Mouse (Mus musculus): ENCODE results near the gene Phf8. TPM values are rescaled to one million over a fixed set of nuclear protein-coding genes. Genes with fewer than 3 reads are reported as not detected.
"Not testable (repeated sequence)": the region's sequence is repeated elsewhere in the genome, so short reads cannot be mapped to it uniquely, and the experiment has no call there.

Gene Phf8
- 15.9 and 16.1 TPM in 2 replicates for polyA plus RNA-seq (2015; fragmentation: Nextera tagmentation; extraction: Ambion mirVana)

- Histone ChIP-seq H3K9me3 (no peaks in the 10 kb centered on the region), H3K36me3 (no peaks in the 10 kb centered on the region), H3K9ac (peak within 1 kb of the TSS; percentile 65), H3K4me3 (peak within 1 kb of the TSS; percentile 62), H3K27ac (replicated peaks) (peak within 1 kb of the TSS; percentile 99), H3K27me3 (no peaks in the 10 kb centered on the region), H3K4me1 (replicated peaks) (0 out of 2 replicates have a peak, but pooled peaks cover 2% of the 10 kb centered on the region), H3K4me2 (peak within 1 kb of the TSS; percentile 68)
- peak; percentile 97 for ATAC-seq (ENCODE audit: low FRiP score, low read depth)
- 26% methylated on average over 62 of the region's 68 CpGs for WGBS
Measured at GRCm38 (mm10) chrX:151520458-151521322, at the start of gene Phf8. Gene Phf8, plus strand, starts transcription at chrX:151520672.

DNA sequence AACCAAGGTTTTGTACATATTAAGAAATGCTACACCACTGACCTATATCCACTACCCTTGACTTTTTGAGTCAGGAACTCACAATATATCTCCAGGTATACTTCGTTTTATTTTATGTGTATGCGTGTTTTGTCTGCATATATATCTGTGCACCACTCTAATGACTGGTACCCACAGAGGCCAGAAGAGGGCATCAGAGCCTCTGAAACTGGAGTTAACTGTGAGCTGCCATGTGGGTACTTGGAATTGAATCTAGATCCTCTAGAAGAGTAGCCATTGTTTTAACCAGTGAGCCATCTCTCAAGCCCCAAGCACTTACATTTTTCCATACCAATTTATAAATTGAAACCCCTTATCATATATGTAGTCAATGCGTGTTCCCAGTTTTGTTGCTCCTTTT, 32.3 kb upstream of the Phf8 start:
- H3K36me3 ChIP-seq = no peaks in the 10 kb centered on the region
- H3K4me1 ChIP-seq (replicated peaks) = no peaks in the 10 kb centered on the region
- H3K9me3 ChIP-seq = no peaks in the 10 kb centered on the region
- no peaks in the 10 kb centered on the region for H3K27me3 ChIP-seq
- H3K9ac ChIP-seq = no peak overlapping the region
- no peak overlapping the region for H3K4me3 ChIP-seq
- no peak for ATAC-seq (ENCODE audit: low FRiP score, low read depth)
- H3K4me2 ChIP-seq = no peak overlapping the region
- 84% methylated on average over 3 of the region's 3 CpGs for WGBS
- H3K27ac ChIP-seq (replicated peaks) = no peak overlapping the region

DNA sequence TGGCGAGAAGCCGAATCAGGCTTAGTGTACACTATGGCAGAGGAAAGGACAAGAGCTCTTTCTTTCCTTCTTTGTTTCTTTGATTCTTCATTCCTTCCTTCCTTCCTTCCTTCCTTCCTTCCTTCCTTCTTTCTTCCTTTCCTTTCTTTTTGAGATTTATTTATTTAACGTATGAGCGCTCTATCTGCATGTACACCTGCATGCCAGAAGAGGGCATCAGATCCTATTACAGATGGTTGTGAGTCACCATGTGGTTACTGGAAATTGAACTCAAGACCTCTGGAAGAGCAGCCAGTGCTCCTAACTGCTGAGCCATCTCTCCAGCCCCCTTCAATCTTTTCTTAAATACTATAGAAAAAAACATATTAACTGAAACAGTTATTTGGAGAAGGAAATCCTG, 27.2 kb upstream of the Phf8 start:
- 88% methylated on average over 4 of the region's 4 CpGs for WGBS
- not testable (repeated sequence) for H3K4me1 ChIP-seq (replicated peaks); H3K36me3 ChIP-seq; ATAC-seq (ENCODE audit: low FRiP score, low read depth); H3K9ac ChIP-seq; H3K27me3 ChIP-seq; H3K4me3 ChIP-seq; H3K27ac ChIP-seq (replicated peaks); H3K9me3 ChIP-seq; H3K4me2 ChIP-seq

- Histone ChIP-seq H3K27ac (replicated peaks) (no peak overlapping the region), H3K36me3 (no peaks in the 10 kb centered on the region), H3K9me3 (no peaks in the 10 kb centered on the region), H3K27me3 (no peaks in the 10 kb centered on the region), H3K4me3 (no peak overlapping the region), H3K4me1 (replicated peaks) (no peaks in the 10 kb centered on the region), H3K4me2 (no peak overlapping the region), H3K9ac (no peak overlapping the region)
- no peak for ATAC-seq (ENCODE audit: low FRiP score, low read depth)
- WGBS = 86% methylated on average over 1 of the region's 1 CpGs
Measured at GRCm38 (mm10) chrX:151496596-151496995, 23.9 kb upstream of the Phf8 start.

- no peak overlapping the region for H3K9ac ChIP-seq
- H3K27ac ChIP-seq (replicated peaks) = no peak overlapping the region
- H3K9me3 ChIP-seq = no peaks in the 10 kb centered on the region
- H3K4me1 ChIP-seq (replicated peaks) = no peaks in the 10 kb centered on the region
- H3K4me3 ChIP-seq = no peak overlapping the region
- H3K36me3 ChIP-seq = no peaks in the 10 kb centered on the region
- H3K4me2 ChIP-seq = no peak overlapping the region
- no peaks in the 10 kb centered on the region for H3K27me3 ChIP-seq
- ATAC-seq (ENCODE audit: low FRiP score, low read depth) = no peak
Measured at GRCm38 (mm10) chrX:151508536-151508935, 11.9 kb upstream of the Phf8 start.

DNA sequence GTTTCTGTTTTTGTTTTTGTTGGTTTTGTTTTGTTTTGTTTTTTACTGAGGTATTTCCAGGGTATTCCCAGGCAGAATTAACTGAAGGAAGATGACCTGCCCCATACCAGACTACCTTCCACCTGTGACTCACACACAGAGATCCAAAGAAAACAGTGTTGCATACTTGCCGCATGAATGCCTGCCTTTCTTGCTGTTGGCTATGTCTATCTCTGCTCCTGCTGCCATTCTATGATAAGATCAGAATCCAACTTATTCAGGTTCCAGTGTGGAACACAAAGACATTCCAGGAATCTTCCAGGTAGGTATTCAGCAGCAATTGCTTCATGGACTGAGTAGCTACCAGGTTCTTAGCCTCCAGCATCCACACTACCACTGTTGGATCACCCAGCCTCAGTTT, 10.6 kb upstream of the Phf8 start:
- Histone ChIP-seq H3K27ac (replicated peaks) (no peak overlapping the region), H3K4me1 (replicated peaks) (no peaks in the 10 kb centered on the region), H3K36me3 (no peaks in the 10 kb centered on the region), H3K4me3 (no peak overlapping the region), H3K9ac (no peak overlapping the region), H3K9me3 (no peaks in the 10 kb centered on the region), H3K4me2 (no peak overlapping the region), H3K27me3 (no peaks in the 10 kb centered on the region)
- no peak for ATAC-seq (ENCODE audit: low FRiP score, low read depth)
- 88% methylated on average over 1 of the region's 1 CpGs for WGBS

DNA sequence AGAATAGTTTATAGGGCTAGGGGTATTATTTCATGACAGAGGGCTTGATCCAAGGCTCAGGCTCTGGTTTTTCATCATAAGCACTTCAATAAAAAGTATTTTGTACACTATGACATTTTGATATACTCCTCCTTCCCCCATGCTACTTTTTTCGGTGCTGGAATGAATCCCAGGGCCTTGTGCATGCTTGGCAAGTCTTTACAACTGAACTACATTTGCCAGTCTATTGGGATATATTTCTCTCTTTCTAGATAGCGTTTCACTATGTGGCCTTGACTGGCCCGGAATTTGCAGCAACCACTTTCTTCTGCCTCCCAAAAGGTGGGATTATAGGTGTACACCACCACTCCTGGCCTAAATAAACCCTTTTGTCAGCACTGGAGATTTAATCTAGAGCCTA, 7.4 kb upstream of the Phf8 start:
- ATAC-seq (ENCODE audit: low FRiP score, low read depth) = no peak
- H3K27me3 ChIP-seq = no peaks in the 10 kb centered on the region
- no peaks in the 10 kb centered on the region for H3K36me3 ChIP-seq
- no peaks in the 10 kb centered on the region for H3K4me1 ChIP-seq (replicated peaks)
- H3K27ac ChIP-seq (replicated peaks) = no peak overlapping the region
- no peak overlapping the region for H3K4me2 ChIP-seq
- WGBS = 86% methylated on average over 3 of the region's 3 CpGs
- H3K9ac ChIP-seq = no peak overlapping the region
- H3K9me3 ChIP-seq = no peaks in the 10 kb centered on the region
- H3K4me3 ChIP-seq = no peak overlapping the region

- Histone ChIP-seq H3K4me2 (no peak overlapping the region), H3K9ac (no peak overlapping the region), H3K27ac (replicated peaks) (no peak overlapping the region), H3K9me3 (no peaks in the 10 kb centered on the region), H3K36me3 (no peaks in the 10 kb centered on the region), H3K4me1 (replicated peaks) (no peaks in the 10 kb centered on the region), H3K27me3 (no peaks in the 10 kb centered on the region), H3K4me3 (no peak overlapping the region)
- no peak for ATAC-seq (ENCODE audit: low FRiP score, low read depth)
- 94% methylated on average over 2 of the region's 2 CpGs for WGBS
Measured at GRCm38 (mm10) chrX:151513694-151514093, 6.8 kb upstream of the Phf8 start.

DNA sequence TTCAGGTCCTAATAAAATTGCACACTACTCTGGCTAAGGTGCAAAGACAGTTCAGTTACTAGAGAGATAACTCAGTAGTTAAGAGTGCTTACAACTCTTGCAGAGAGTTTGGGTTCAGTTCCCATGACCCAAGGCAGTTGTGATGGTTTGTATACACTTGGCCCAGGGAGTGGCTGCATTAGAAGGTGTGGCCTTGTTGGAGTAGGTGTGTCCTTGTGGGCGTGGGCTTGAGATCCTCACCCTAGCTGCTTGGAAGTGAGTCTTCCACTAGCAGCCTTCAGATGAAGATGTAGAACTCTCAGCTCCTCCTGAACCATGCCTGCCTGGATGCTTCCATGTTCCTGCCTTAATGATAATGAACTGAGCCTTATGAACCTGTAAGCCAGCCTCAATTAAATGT, 2.3 kb upstream of the Phf8 start:
- WGBS = 81% methylated on average over 1 of the region's 1 CpGs
- Histone ChIP-seq H3K4me2 (no peak overlapping the region), H3K4me1 (replicated peaks) (0 out of 2 replicates have a peak, but pooled peaks cover 2% of the 10 kb centered on the region), H3K4me3 (no peak overlapping the region), H3K36me3 (no peaks in the 10 kb centered on the region), H3K9ac (no peak overlapping the region), H3K27ac (replicated peaks) (no peak overlapping the region), H3K9me3 (no peaks in the 10 kb centered on the region), H3K27me3 (no peaks in the 10 kb centered on the region)
- no peak for ATAC-seq (ENCODE audit: low FRiP score, low read depth)

- no peaks in the 10 kb centered on the region for H3K36me3 ChIP-seq
- 32% methylated on average over 17 of the region's 17 CpGs for WGBS
- no peaks in the 10 kb centered on the region for H3K27me3 ChIP-seq
- peak overlapping the region; percentile 62 for H3K4me3 ChIP-seq
- no peaks in the 10 kb centered on the region for H3K9me3 ChIP-seq
- H3K4me1 ChIP-seq (replicated peaks) = 0 out of 2 replicates have a peak, but pooled peaks cover 2% of the 10 kb centered on the region
- peak overlapping the region; percentile 65 for H3K9ac ChIP-seq
- no peak for ATAC-seq (ENCODE audit: low FRiP score, low read depth)
- peak overlapping the region; percentile 99 for H3K27ac ChIP-seq (replicated peaks)
- H3K4me2 ChIP-seq = peak overlapping the region; percentile 48
Measured at GRCm38 (mm10) chrX:151520127-151520457, 380 bp upstream of the Phf8 start.

GRCm38 (mm10) chrX:151521786-151522522, 1.5 kb downstream of the Phf8 start:
- peak overlapping the region; percentile 62 for H3K4me3 ChIP-seq
- no peaks in the 10 kb centered on the region for H3K36me3 ChIP-seq
- H3K4me2 ChIP-seq = peak overlapping the region; percentile 68
- no peaks in the 10 kb centered on the region for H3K9me3 ChIP-seq
- peak overlapping the region; percentile 99 for H3K27ac ChIP-seq (replicated peaks)
- H3K27me3 ChIP-seq = no peaks in the 10 kb centered on the region
- ATAC-seq (ENCODE audit: low FRiP score, low read depth) = no peak
- peak overlapping the region; percentile 65 for H3K9ac ChIP-seq
- H3K4me1 ChIP-seq (replicated peaks) = 0 out of 2 replicates have a peak, but pooled peaks cover 2% of the 10 kb centered on the region
- 23% methylated on average over 25 of the region's 25 CpGs for WGBS

DNA sequence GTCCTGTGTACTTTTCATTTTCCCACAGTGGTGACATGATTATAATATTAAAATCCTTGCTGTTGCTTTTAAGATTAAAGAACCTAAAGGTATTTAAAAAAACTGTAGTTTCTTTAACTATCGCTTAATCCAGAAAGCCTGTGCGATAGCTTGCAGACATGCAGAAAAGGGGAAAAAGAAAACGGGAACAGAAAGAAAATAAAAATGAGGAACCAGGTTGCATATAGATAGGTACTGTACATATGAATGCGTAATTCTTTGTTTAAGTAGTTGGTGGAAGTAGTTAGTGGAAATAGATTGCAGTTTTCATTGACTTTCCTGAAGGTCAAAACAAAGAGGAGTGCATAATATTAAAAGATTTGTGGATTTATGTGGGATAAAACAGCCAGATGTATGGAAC, 32.9 kb downstream of the Phf8 start:
- peaks cover 15% of the 10 kb centered on the region for H3K36me3 ChIP-seq
- H3K4me3 ChIP-seq = no peak overlapping the region
- no peak for ATAC-seq (ENCODE audit: low FRiP score, low read depth)
- H3K27ac ChIP-seq (replicated peaks) = no peak overlapping the region
- no peak overlapping the region for H3K4me2 ChIP-seq
- H3K4me1 ChIP-seq (replicated peaks) = no peaks in the 10 kb centered on the region
- H3K9me3 ChIP-seq = no peaks in the 10 kb centered on the region
- H3K9ac ChIP-seq = no peak overlapping the region
- 95% methylated on average over 4 of the region's 4 CpGs for WGBS
- no peaks in the 10 kb centered on the region for H3K27me3 ChIP-seq

Data from hindbrain, embryonic 15.5 days (tissue).